Mouse (Mus musculus) liver, postnatal 0 days (tissue): ENCODE results near the gene Mbnl2.

Experiments
- CTCF ChIP-seq: sonication (generic); IDR thresholded peaks from 2 replicates; pipeline ENCODE4 v1.5.1; 2016; ENCODE audit warnings: antibody characterized with exemption, low read depth
- EP300 ChIP-seq: IDR thresholded peaks from 2 replicates; pipeline ENCODE4 v1.6.1; 2016; ENCODE audit warnings: antibody characterized with exemption, low read depth, mild to moderate bottlenecking

GRCm38 (mm10) chr14:120378002-120378401 lies 102.5 kb downstream of the Mbnl2 start:
- TF ChIP-seq CTCF (no peak), EP300 (no peak)
